Mouse (Mus musculus): Measurements from ENCODE around the gene Tbk1. TPM values are rescaled to one million over a fixed set of nuclear protein-coding genes. Genes with fewer than 3 reads are reported as not detected.

The Tbk1 gene
- total and polyA plus RNA-seq, 3 experiments, result 29.5 to 46.0 (median 44.0) TPM

DNA sequence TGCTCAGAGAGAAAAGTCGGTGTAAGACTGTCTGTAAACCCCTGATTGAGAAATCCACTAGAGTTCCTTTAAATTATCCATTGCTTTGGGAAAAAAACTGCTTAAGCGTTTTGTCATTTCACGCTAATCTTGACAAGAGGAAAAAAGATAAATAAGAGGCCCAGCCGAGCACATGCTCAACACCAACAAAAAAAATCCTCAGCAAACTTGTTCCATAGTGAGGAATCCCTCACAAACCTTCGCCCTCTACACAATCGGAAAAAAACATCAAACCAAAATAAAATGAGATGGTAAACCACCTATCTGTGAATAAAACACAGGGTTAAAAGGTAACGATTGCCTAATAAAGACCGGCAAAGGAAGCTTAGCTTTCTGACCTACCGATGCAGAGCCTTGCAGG is 38.4 kb upstream of the Tbk1 start:
- peaks cover 19 to 38% of the 10 kb centered on the region in 2 experiments for H3K36me3 ChIP-seq (replicated peaks in 1 of 2; ENCODE audit: control insufficient read depth in 1 of 2, insufficient read depth in 1 of 2, low read length in 1 of 2)
- peak overlapping the region; percentile 98 for H3K9ac ChIP-seq (ENCODE audit: insufficient read depth, low read depth)
- H3K79me2 ChIP-seq (replicated peaks; ENCODE audit: control insufficient read depth, extremely low read depth, insufficient read depth, poor library complexity, severe bottlenecking), result peaks cover 48% of the 10 kb centered on the region
- peak overlapping the region; percentile 82 to 93 (median 85) for H3K4me3 ChIP-seq (replicated peaks in 1 of 3; ENCODE audit: low read depth in 2 of 3, low read length in 2 of 3, poor library complexity in 1 of 3)
- DNase-seq (ENCODE audit: extremely low read depth), result no peak
- in situ Hi-C loops (cut with MboI; ENCODE audit: low pct_ligation_motif_present, low pct_unique_long_range_greater_than_20kb, low sequenced_read_pairs), result no loop called here
- dilution Hi-C loops (cut with MboI; ENCODE audit: extremely low pct_ligation_motif_present, extremely low pct_unique_long_range_greater_than_20kb, low sequenced_read_pairs), result no loop called here
- peaks cover 14 to 33% of the 10 kb centered on the region in 2 experiments for H3K4me1 ChIP-seq (ENCODE audit: control insufficient read depth in 1 of 2, insufficient read depth in 2 of 2)
- TF ChIP-seq JUND (conservative IDR thresholded peaks at IDR 0.05; ENCODE audit: low read depth, low read length) (no peak), MAX (IDR thresholded peaks at IDR 0.05; ENCODE audit: low read length) (peak; percentile 24; the same call in 1 of the 2 replicates), MAFK (IDR thresholded peaks at IDR 0.05; ENCODE audit: insufficient replicate concordance, low read length) (no peak), RAD21 (IDR thresholded peaks at IDR 0.05; ENCODE audit: low read depth, low read length) (no peak), UBTF (IDR thresholded peaks at IDR 0.05; ENCODE audit: low read depth, low read length) (no peak), BHLHE40 (IDR thresholded peaks at IDR 0.05; ENCODE audit: low read depth, low read length) (no peak), ZC3H11A (IDR thresholded peaks at IDR 0.05; ENCODE audit: low read depth, low read length) (no peak)
- H3K9me3 ChIP-seq (replicated peaks; ENCODE audit: low read length), result no peaks in the 10 kb centered on the region
- peak overlapping the region; percentile 93 for H3K4me2 ChIP-seq (ENCODE audit: insufficient read depth, low read depth, poor library complexity, severe bottlenecking)
- no peak overlapping the region for H3K27ac ChIP-seq (ENCODE audit: insufficient read depth, low read depth)
- no peaks in the 10 kb centered on the region for H3K27me3 ChIP-seq (replicated peaks)

GRCm38 (mm10) chr10:121623670-121624069 is 37.1 kb upstream of the Tbk1 start:
- dilution Hi-C loops (cut with MboI; ENCODE audit: extremely low pct_ligation_motif_present, extremely low pct_unique_long_range_greater_than_20kb, low sequenced_read_pairs), result no loop called here
- H3K79me2 ChIP-seq (replicated peaks; ENCODE audit: control insufficient read depth, extremely low read depth, insufficient read depth, poor library complexity, severe bottlenecking), result peaks cover 49% of the 10 kb centered on the region
- H3K36me3 ChIP-seq (replicated peaks in 1 of 2; ENCODE audit: control insufficient read depth in 1 of 2, insufficient read depth in 1 of 2, low read length in 1 of 2), result peaks cover 24 to 49% of the 10 kb centered on the region in 2 experiments
- in situ Hi-C loops (cut with MboI; ENCODE audit: low pct_ligation_motif_present, low pct_unique_long_range_greater_than_20kb, low sequenced_read_pairs), result no loop called here
- peaks cover 5 to 20% of the 10 kb centered on the region in 2 experiments for H3K4me1 ChIP-seq (ENCODE audit: control insufficient read depth in 1 of 2, insufficient read depth in 2 of 2)
- H3K27ac ChIP-seq (ENCODE audit: insufficient read depth, low read depth), result no peak overlapping the region
- no peaks in the 10 kb centered on the region for H3K27me3 ChIP-seq (replicated peaks)
- no peak overlapping the region for H3K4me3 ChIP-seq (replicated peaks in 1 of 3; ENCODE audit: low read depth in 2 of 3, low read length in 2 of 3, poor library complexity in 1 of 3)
- TF ChIP-seq SIN3A (IDR thresholded peaks at IDR 0.05; ENCODE audit: low read length), result no peak
- no peak for TF ChIP-seq JUN (IDR thresholded peaks at IDR 0.05; ENCODE audit: insufficient read depth, low read depth, low read length)
- TF ChIP-seq MYC (IDR thresholded peaks at IDR 0.05; ENCODE audit: low read depth, low read length), result no peak
- no peak for TF ChIP-seq SMC3 (IDR thresholded peaks at IDR 0.05; ENCODE audit: low read depth, low read length)
- TF ChIP-seq ZMIZ1 (IDR thresholded peaks at IDR 0.05; ENCODE audit: low read depth, low read length), result no peak
- TF ChIP-seq USF2 (conservative IDR thresholded peaks at IDR 0.05; ENCODE audit: low read depth, low read length), result no peak
- TF ChIP-seq POLR2A (IDR thresholded peaks at IDR 0.05; ENCODE audit: low read depth, low read length), result no peak
- TF ChIP-seq E2F4 (IDR thresholded peaks at IDR 0.05; ENCODE audit: insufficient replicate concordance, low read depth, low read length), result no peak
- no peak for TF ChIP-seq TBP (conservative IDR thresholded peaks at IDR 0.05; ENCODE audit: low read depth, low read length)
- no peak for TF ChIP-seq IRF4 (IDR thresholded peaks at IDR 0.05; ENCODE audit: low read depth, low read length)
- no peak for TF ChIP-seq GABPA (IDR thresholded peaks at IDR 0.05; ENCODE audit: insufficient replicate concordance, low read depth, low read length)
- no peak for TF ChIP-seq TCF12 (IDR thresholded peaks at IDR 0.05; ENCODE audit: low read depth, low read length)
- TF ChIP-seq USF1 (IDR thresholded peaks at IDR 0.05; ENCODE audit: low read depth, low read length), result no peak
- TF ChIP-seq UBTF (IDR thresholded peaks at IDR 0.05; ENCODE audit: low read depth, low read length), result no peak
- DNase-seq (ENCODE audit: extremely low read depth), result no peak
- H3K4me2 ChIP-seq (ENCODE audit: insufficient read depth, low read depth, poor library complexity, severe bottlenecking), result peak overlapping the region; percentile 9
- H3K9me3 ChIP-seq (replicated peaks; ENCODE audit: low read length), result no peaks in the 10 kb centered on the region
- H3K9ac ChIP-seq (ENCODE audit: insufficient read depth, low read depth), result peak overlapping the region; percentile 98; the same call in 1 of the 2 replicates

Measured in CH12.LX (cell line).